Mouse (Mus musculus): ENCODE data around the gene Iqgap2. TPM values are rescaled to one million over a fixed set of nuclear protein-coding genes. Genes with fewer than 3 reads are reported as not detected.

Iqgap2 gene
- polyA plus RNA-seq, 1 experiment from 2014 or later, result 18.4 TPM

DNA sequence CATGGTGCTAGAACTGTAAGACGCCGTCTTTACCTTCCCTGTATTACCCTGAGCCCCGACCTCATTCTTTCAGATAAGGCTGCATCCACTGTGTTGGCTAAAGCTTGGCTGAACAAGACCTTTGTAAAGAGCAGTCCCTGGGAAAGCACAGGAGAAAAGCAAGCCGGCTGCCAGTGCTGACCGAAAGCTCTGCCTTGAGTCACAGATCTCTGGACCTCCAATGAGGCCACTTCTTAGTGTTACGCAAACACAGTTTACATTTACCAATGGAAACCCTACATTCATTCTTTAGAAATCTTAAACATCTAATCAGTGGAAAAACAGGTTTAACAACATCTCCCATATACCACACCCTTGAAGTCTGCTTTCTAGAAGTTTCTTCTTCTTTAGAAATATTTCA, 186.1 kb downstream of the Iqgap2 start:
- H3K9ac ChIP-seq (ENCODE audit: low read length), result no peak overlapping the region
- no peaks in the 10 kb centered on the region for H3K9me3 ChIP-seq (replicated peaks; ENCODE audit: control insufficient read depth, low read length)
- ATAC-seq (ENCODE audit: insufficient read depth, low FRiP score), result peak; percentile 87
- H3K36me3 ChIP-seq (ENCODE audit: control insufficient read depth, insufficient read depth, low read length), result 0 out of 2 replicates have a peak, but pooled peaks cover 6% of the 10 kb centered on the region
- H3K27me3 ChIP-seq (ENCODE audit: control insufficient read depth, insufficient read depth, low read length), result no peaks in the 10 kb centered on the region
- peaks cover 3% of the 10 kb centered on the region; the same call in 1 of the 2 replicates for H3K4me1 ChIP-seq (ENCODE audit: control insufficient read depth, insufficient read depth, low read length)
- WGBS, result 66% methylated on average over 6 of the region's 6 CpGs
- no peak overlapping the region for H3K4me3 ChIP-seq (replicated peaks; ENCODE audit: low read length)
- H3K4me2 ChIP-seq (ENCODE audit: low read depth, low read length), result peak overlapping the region; percentile 16; the same call in 1 of the 2 replicates
- H3K27ac ChIP-seq (ENCODE audit: low read length), result peak overlapping the region; percentile 83

DNA sequence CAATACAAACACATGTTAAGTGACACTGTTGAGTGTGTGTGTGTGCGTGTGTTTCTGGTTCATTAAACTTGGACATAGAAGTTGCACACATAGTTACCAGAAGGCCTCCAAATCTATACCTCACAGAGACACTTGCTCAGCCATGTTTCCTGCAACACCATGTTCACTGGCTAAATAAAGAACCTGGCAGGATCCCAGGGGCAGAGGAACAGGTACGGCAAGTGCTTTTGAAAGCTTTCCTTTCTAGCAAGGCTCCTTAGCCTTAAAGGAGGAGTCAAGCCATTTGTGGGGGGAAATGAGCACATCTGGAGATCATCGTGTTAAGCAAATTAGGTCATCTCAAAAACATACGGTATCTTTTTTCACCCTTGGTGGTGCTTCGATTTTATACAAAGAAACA, 188.3 kb downstream of the Iqgap2 start:
- Histone ChIP-seq H3K4me2 (ENCODE audit: low read depth, low read length) (no peak overlapping the region), H3K27ac (ENCODE audit: low read length) (no peak overlapping the region), H3K9ac (ENCODE audit: low read length) (no peak overlapping the region), H3K36me3 (ENCODE audit: control insufficient read depth, insufficient read depth, low read length) (0 out of 2 replicates have a peak, but pooled peaks cover 6% of the 10 kb centered on the region), H3K4me1 (ENCODE audit: control insufficient read depth, insufficient read depth, low read length) (peaks cover 3% of the 10 kb centered on the region; the same call in 1 of the 2 replicates), H3K27me3 (ENCODE audit: control insufficient read depth, insufficient read depth, low read length) (no peaks in the 10 kb centered on the region), H3K4me3 (replicated peaks; ENCODE audit: low read length) (no peak overlapping the region), H3K9me3 (replicated peaks; ENCODE audit: control insufficient read depth, low read length) (no peaks in the 10 kb centered on the region)
- no peak for ATAC-seq (ENCODE audit: insufficient read depth, low FRiP score)
- 60% methylated on average over 5 of the region's 5 CpGs for WGBS

DNA sequence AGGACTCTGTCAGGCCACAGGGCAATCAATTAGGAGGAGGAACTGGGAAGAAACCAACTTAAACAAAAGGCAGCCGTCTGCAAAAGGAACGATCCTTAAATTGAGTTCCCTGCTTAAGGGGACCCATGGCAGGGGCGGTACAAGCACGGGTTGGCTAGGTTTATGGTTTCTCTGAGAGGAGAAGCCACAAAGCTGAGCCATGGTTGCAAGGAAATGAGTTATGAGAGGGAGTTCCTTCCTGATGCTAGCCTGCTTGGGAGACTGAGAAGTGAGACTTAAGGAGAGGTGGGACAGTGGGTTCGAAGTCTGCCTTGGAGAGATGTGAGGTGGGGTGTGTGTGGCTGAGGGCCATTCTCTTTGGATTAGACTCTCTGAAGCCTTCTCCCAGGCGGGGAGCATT, 193.8 kb downstream of the Iqgap2 start:
- Histone ChIP-seq H3K27ac (ENCODE audit: low read length) (no peak overlapping the region; the same call in 1 of the 2 replicates), H3K27me3 (ENCODE audit: control insufficient read depth, insufficient read depth, low read length) (no peaks in the 10 kb centered on the region), H3K4me3 (replicated peaks; ENCODE audit: low read length) (no peak overlapping the region), H3K9me3 (replicated peaks; ENCODE audit: control insufficient read depth, low read length) (no peaks in the 10 kb centered on the region), H3K4me1 (ENCODE audit: control insufficient read depth, insufficient read depth, low read length) (peaks cover 5% of the 10 kb centered on the region; the same call in 1 of the 2 replicates), H3K36me3 (ENCODE audit: control insufficient read depth, insufficient read depth, low read length) (0 out of 2 replicates have a peak, but pooled peaks cover 6% of the 10 kb centered on the region), H3K9ac (ENCODE audit: low read length) (peak overlapping the region; percentile 52; the same call in 1 of the 2 replicates), H3K4me2 (ENCODE audit: low read depth, low read length) (no peak overlapping the region)
- ATAC-seq (ENCODE audit: insufficient read depth, low FRiP score), result no peak
- 38% methylated on average over 6 of the region's 6 CpGs for WGBS

DNA sequence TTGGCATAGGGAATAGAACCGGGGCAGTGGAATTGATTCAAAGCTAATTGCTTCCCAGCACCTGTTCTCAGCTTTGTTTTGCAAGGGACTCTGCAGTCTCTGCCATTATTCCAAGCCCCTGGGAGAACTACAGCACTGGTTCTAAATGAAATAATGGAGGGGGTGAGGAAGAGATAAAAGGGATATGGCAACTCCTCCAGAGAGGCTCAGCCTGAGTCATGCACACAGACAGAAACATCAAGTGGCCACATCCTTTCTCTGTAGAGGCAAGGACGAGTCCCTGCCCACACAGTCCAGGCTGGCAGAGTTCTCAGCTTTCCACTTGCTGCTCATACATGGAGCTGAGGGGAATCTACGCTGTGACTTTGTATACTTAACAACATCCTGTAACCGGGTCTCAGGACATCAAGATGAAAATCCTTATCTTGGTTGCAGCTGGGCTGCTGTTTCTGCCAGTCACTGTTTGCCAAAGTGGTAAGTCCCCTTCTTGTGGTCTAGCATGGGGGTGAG, 195.0 kb downstream of the Iqgap2 start, which contains the start of gene F2rl2:
TSS of gene F2rl2 (plus strand) at position 200 of the 510 bp plus-strand sequence.
- WGBS, result 47% methylated on average over 4 of the region's 4 CpGs
- Histone ChIP-seq H3K4me3 (replicated peaks; ENCODE audit: low read length) (no peak within 1 kb of the TSS), H3K9me3 (replicated peaks; ENCODE audit: control insufficient read depth, low read length) (no peaks in the 10 kb centered on the region), H3K9ac (ENCODE audit: low read length) (no peak within 1 kb of the TSS; the same call in 1 of the 2 replicates), H3K4me2 (ENCODE audit: low read depth, low read length) (no peak within 1 kb of the TSS), H3K27ac (ENCODE audit: low read length) (no peak within 1 kb of the TSS), H3K4me1 (ENCODE audit: control insufficient read depth, insufficient read depth, low read length) (peaks cover 3% of the 10 kb centered on the region; the same call in 1 of the 2 replicates), H3K27me3 (ENCODE audit: control insufficient read depth, insufficient read depth, low read length) (no peaks in the 10 kb centered on the region), H3K36me3 (ENCODE audit: control insufficient read depth, insufficient read depth, low read length) (0 out of 2 replicates have a peak, but pooled peaks cover 6% of the 10 kb centered on the region)
- no peak for ATAC-seq (ENCODE audit: insufficient read depth, low FRiP score)

DNA sequence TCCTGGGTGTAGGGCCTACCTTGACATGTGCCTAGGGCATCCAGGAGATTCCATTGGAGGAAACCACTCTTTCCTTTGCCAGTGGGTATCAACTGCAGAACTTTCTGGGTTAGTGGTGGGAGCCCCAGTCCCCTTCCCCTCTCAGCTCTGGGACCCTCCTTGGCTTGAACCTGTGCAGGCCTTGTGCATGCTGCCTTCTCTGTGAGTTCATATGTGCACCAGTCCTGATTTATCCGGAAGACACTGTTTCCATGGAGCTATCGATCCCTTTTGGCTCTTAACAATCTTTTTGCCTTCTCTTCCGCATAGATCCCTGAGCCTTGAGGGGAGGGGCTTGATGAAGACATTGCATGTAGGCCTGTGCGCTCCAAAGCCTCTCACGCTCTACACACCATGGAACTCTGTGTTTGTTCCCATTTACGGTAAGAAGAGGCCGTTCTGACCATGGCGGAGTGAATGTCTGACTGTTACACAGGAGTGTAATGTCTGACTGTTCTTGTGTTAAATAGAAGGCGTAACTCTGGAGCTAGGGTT, 195.5 kb downstream of the Iqgap2 start:
- no peak overlapping the region for H3K4me3 ChIP-seq (replicated peaks; ENCODE audit: low read length)
- peaks cover 3% of the 10 kb centered on the region; the same call in 1 of the 2 replicates for H3K4me1 ChIP-seq (ENCODE audit: control insufficient read depth, insufficient read depth, low read length)
- H3K36me3 ChIP-seq (ENCODE audit: control insufficient read depth, insufficient read depth, low read length), result 0 out of 2 replicates have a peak, but pooled peaks cover 6% of the 10 kb centered on the region
- H3K27ac ChIP-seq (ENCODE audit: low read length), result no peak overlapping the region
- no peaks in the 10 kb centered on the region for H3K9me3 ChIP-seq (replicated peaks; ENCODE audit: control insufficient read depth, low read length)
- no peak overlapping the region for H3K9ac ChIP-seq (ENCODE audit: low read length)
- no peaks in the 10 kb centered on the region for H3K27me3 ChIP-seq (ENCODE audit: control insufficient read depth, insufficient read depth, low read length)
- no peak overlapping the region for H3K4me2 ChIP-seq (ENCODE audit: low read depth, low read length)
- WGBS, result 95% methylated on average over 9 of the region's 9 CpGs
- no peak for ATAC-seq (ENCODE audit: insufficient read depth, low FRiP score)

DNA sequence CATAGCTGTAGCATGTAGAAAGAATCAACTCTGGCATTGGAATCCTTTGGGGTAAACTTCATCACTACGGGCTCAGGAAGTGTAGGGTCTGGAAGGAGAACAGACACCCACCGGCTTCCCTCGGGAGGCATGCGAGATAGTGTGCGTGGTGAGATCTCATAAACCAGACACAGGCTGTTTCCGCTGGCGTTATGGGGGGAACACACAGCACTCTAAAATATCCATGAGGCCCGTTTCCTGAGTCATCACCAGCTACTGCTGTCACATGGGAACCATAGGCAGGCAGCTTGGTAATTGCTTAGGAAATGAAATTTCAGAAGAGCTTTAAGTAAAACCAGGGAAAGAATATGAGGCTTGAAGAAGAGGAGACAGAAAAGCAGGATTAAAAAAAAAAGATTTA, 199.5 kb downstream of the Iqgap2 start:
- no peak overlapping the region for H3K27ac ChIP-seq (ENCODE audit: low read length)
- no peak overlapping the region for H3K9ac ChIP-seq (ENCODE audit: low read length)
- no peaks in the 10 kb centered on the region for H3K27me3 ChIP-seq (ENCODE audit: control insufficient read depth, insufficient read depth, low read length)
- 79% methylated on average over 8 of the region's 8 CpGs for WGBS
- ATAC-seq (ENCODE audit: insufficient read depth, low FRiP score), result no peak
- H3K4me2 ChIP-seq (ENCODE audit: low read depth, low read length), result no peak overlapping the region
- H3K9me3 ChIP-seq (replicated peaks; ENCODE audit: control insufficient read depth, low read length), result no peaks in the 10 kb centered on the region
- no peaks in the 10 kb centered on the region for H3K4me1 ChIP-seq (ENCODE audit: control insufficient read depth, insufficient read depth, low read length)
- no peaks in the 10 kb centered on the region for H3K36me3 ChIP-seq (ENCODE audit: control insufficient read depth, insufficient read depth, low read length)
- H3K4me3 ChIP-seq (replicated peaks; ENCODE audit: low read length), result no peak overlapping the region

DNA sequence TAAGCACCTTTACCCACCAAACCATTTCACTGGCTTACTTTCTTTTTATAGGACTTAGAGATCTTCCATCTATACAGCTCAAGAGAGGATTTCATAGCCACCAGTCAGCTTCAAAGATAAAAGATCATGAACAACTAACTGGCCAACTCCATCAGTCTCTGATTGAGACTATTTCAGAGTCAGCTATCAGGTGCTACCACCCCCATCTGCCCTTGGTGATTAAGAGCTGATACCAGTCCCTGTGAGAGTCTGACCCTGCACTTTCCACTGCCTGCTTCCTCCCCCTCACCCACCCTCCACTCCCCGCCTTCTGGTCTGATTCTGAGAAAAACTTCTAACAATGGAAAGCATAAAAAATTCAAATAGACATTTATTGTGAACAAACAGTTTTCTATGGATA, 203.1 kb downstream of the Iqgap2 start:
- Histone ChIP-seq H3K4me2 (ENCODE audit: low read depth, low read length) (no peak overlapping the region), H3K9ac (ENCODE audit: low read length) (no peak overlapping the region), H3K27ac (ENCODE audit: low read length) (no peak overlapping the region), H3K36me3 (ENCODE audit: control insufficient read depth, insufficient read depth, low read length) (no peaks in the 10 kb centered on the region), H3K27me3 (ENCODE audit: control insufficient read depth, insufficient read depth, low read length) (no peaks in the 10 kb centered on the region), H3K9me3 (replicated peaks; ENCODE audit: control insufficient read depth, low read length) (no peaks in the 10 kb centered on the region), H3K4me1 (ENCODE audit: control insufficient read depth, insufficient read depth, low read length) (no peaks in the 10 kb centered on the region), H3K4me3 (replicated peaks; ENCODE audit: low read length) (no peak overlapping the region)
- WGBS, result 80% methylated on average over 1 of the region's 1 CpGs
- no peak for ATAC-seq (ENCODE audit: insufficient read depth, low FRiP score)

DNA sequence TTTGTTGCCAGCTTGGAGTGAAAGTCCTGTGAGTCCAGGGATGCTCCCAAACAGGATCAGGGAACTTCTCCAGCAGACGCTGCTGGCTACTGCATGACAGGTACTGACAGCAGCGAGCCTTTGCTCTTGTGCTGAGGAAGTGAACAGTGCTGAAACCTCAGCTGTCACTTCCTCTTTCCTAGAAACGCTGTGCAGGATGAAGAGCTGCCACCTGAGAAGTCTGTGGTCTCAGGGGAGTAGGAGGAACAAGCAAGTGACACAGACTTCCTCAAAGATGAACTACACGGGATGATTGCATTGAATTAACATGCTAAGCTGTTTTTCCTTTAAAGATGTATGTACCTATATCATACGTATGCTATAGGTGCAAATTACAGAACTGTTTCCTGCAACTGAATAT, 206.0 kb downstream of the Iqgap2 start:
- no peak for ATAC-seq (ENCODE audit: insufficient read depth, low FRiP score)
- WGBS, result 70% methylated on average over 5 of the region's 5 CpGs

DNA sequence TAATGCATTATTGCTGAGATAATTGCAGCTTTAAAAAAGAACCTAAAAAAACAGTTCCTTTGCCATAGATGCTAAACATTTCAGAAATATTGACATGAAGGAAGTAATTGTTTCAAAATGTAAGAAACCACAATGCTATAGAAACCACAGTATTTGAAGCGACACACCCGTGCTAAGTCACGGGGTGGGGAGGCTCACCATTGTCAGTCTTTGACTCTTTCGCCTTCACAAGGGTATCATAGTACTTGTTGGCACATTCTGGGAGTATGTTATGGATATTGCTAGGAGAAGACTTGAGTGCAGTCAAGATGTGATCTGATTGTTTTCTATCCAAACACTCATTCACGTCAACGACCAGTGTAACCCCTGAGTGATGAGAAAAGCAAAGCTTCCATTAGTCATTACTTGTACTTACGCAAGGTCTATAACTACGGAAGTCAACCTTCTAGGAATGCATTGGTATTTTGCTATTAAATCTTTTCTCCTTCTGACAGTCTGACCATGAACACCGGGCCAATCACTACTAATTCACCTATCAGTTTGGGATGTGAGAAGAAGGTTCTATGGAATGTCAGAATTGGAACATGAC, 207.0 kb downstream of the Iqgap2 start:
- Histone ChIP-seq H3K4me2 (ENCODE audit: low read depth, low read length) (no peak overlapping the region), H3K27ac (ENCODE audit: low read length) (no peak overlapping the region), H3K27me3 (ENCODE audit: control insufficient read depth, insufficient read depth, low read length) (no peaks in the 10 kb centered on the region), H3K4me1 (ENCODE audit: control insufficient read depth, insufficient read depth, low read length) (no peaks in the 10 kb centered on the region), H3K9me3 (replicated peaks; ENCODE audit: control insufficient read depth, low read length) (no peaks in the 10 kb centered on the region), H3K4me3 (replicated peaks; ENCODE audit: low read length) (no peak overlapping the region), H3K9ac (ENCODE audit: low read length) (no peak overlapping the region), H3K36me3 (ENCODE audit: control insufficient read depth, insufficient read depth, low read length) (no peaks in the 10 kb centered on the region)
- WGBS, result 85% methylated on average over 9 of the region's 9 CpGs
- ATAC-seq (ENCODE audit: insufficient read depth, low FRiP score), result no peak

More for the DNA sequence above, 206.0 kb downstream of the Iqgap2 start:
- Histone ChIP-seq H3K9me3 (replicated peaks; ENCODE audit: control insufficient read depth, low read length) (no peaks in the 10 kb centered on the region), H3K4me2 (ENCODE audit: low read depth, low read length) (no peak overlapping the region), H3K4me3 (replicated peaks; ENCODE audit: low read length) (no peak overlapping the region), H3K36me3 (ENCODE audit: control insufficient read depth, insufficient read depth, low read length) (no peaks in the 10 kb centered on the region), H3K4me1 (ENCODE audit: control insufficient read depth, insufficient read depth, low read length) (no peaks in the 10 kb centered on the region), H3K27me3 (ENCODE audit: control insufficient read depth, insufficient read depth, low read length) (no peaks in the 10 kb centered on the region), H3K27ac (ENCODE audit: low read length) (no peak overlapping the region), H3K9ac (ENCODE audit: low read length) (no peak overlapping the region)

All from stomach, embryonic 16.5 days (tissue).